Mouse (Mus musculus) spleen, adult 2 months (tissue): Measurements from ENCODE around the gene Mapkap1. TPM values are rescaled to one million over a fixed set of nuclear protein-coding genes. Genes with fewer than 3 reads are reported as not detected.

Experiments
- DNase-seq, 2 experiments: peaks; one replicate each; pipeline versions ENCODE4 v3.0.0 to v3.0.0-alpha.2; 2012 to 2021; ENCODE audit warnings: low spot score in 2 of 2, low read depth in 1 of 2
- H3K27ac ChIP-seq: fragments of 200-500 bp; 2 replicates; pipeline ENCODE4 v1.5.1; 2012; ENCODE audit warnings: low read length, inconsistent platforms; ENCODE audit not compliant: insufficient read depth
- H3K27me3 ChIP-seq: fragments of 200-500 bp; 2 replicates; pipeline ENCODE4 v1.6.1; 2012; ENCODE audit warnings: mild to moderate bottlenecking, moderate library complexity, low read length, inconsistent platforms; ENCODE audit not compliant: control insufficient read depth, insufficient read depth
- H3K36me3 ChIP-seq: fragments of 200-500 bp; 2 replicates; pipeline ENCODE4 v1.6.1; 2012; ENCODE audit warnings: mild to moderate bottlenecking, low read length, inconsistent platforms; ENCODE audit not compliant: control insufficient read depth, insufficient read depth
- H3K4me1 ChIP-seq: fragments of 200-500 bp; 2 replicates; pipeline ENCODE4 v1.6.1; 2011; ENCODE audit warnings: inconsistent platforms; ENCODE audit not compliant: control insufficient read depth, insufficient read depth, insufficient read length
- H3K4me3 ChIP-seq: fragments of 200-500 bp; 2 replicates; pipeline ENCODE4 v1.5.1; 2011; ENCODE audit warnings: mild to moderate bottlenecking, inconsistent platforms; ENCODE audit not compliant: insufficient read depth, insufficient read length; ENCODE audit errors: extremely low read depth
- CTCF ChIP-seq: fragments of 200-500 bp; IDR thresholded peaks from 2 replicates; pipeline ENCODE4 v1.5.1; 2011; ENCODE audit warnings: mild to moderate bottlenecking, inconsistent platforms; ENCODE audit not compliant: insufficient read depth, insufficient read length, insufficient replicate concordance; ENCODE audit errors: extremely low read depth
- POLR2A ChIP-seq: fragments of 200-500 bp; IDR thresholded peaks from 2 replicates; pipeline ENCODE4 v1.6.1; 2011; ENCODE audit warnings: low read depth, low read length, inconsistent platforms
- WGBS: fragments of 180-500 bp; shearing (Covaris S2); methylation state at CpG from one replicate; pipeline ENCODE4 v1.1.7; 2018; 5-methylcytosine and 5-hydroxymethylcytosine counted together
- polyA plus RNA-seq: library from polyadenylated mRNA; depleted of rRNA; stranded (reverse); fragments of >200 nt; gene quantifications from 2 replicates; pipeline ENCODE4 v1.2.3, GENCODE M21; 2012

Gene Mapkap1
- polyA plus RNA-seq, 1 experiment, result 19.0 TPM

DNA sequence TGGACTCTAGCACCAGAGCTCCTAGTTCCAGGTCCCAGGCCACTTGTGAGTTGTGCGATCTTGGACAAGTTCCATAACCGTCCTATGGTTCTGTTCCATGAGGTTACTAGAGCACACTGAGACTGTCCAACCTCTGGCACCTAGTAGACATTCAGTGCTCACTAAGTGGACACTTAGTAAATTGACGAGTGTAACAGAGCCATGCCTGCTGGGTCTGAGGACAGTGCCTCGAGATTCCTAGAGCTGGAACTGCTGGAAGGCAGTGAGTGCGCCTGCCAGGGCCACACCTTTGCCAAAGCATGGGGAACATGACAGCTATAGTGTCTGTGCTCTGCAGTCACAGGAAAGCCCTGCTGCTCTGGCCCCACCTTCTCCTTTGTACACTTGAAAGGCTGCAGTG, 187.4 kb downstream of the Mapkap1 start:
- 96% methylated on average over 5 of the region's 5 CpGs for WGBS
- no peak overlapping the region for H3K4me3 ChIP-seq
- H3K27ac ChIP-seq, result no peak overlapping the region
- no peaks in the 10 kb centered on the region for H3K27me3 ChIP-seq
- peaks cover 5% of the 10 kb centered on the region for H3K36me3 ChIP-seq
- no peak for DNase-seq
- no peak for TF ChIP-seq CTCF
- TF ChIP-seq POLR2A, result no peak
- no peaks in the 10 kb centered on the region for H3K4me1 ChIP-seq

DNA sequence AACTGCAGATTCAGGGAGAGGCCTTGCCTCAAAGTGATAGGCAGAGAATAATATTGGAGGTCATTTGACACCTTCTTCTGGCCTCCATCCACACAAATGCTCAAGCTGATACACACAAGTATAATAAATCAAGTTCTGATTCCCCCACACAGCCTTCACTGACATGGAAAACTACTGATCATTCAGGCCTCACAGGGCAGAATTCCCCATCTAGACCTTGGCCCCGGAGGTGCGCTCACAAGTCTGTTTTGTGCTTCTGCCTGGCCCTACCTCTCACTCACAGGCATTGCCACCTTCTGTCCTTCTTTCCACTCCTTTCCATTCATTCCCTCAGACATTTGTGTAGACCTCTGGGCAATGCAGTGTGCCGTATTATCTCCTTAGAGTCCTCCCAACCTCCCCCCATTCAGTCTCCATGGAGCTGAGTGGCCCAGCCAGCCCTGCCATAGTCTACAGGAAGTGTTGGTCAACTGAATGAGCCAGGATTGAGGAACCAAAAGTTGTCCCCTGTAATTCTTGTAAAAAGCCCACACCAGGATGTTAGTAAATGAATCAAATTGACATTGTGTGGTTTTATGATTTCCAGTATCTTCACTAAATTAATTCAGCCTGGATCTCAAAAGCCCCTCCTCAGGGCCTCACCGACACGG, 193.2 kb downstream of the Mapkap1 start:
- 63% methylated on average over 5 of the region's 5 CpGs for WGBS
- H3K27me3 ChIP-seq, result no peaks in the 10 kb centered on the region
- no peak for TF ChIP-seq CTCF
- no peak for TF ChIP-seq POLR2A
- no peak overlapping the region for H3K27ac ChIP-seq
- no peaks in the 10 kb centered on the region for H3K4me1 ChIP-seq
- peaks cover 8% of the 10 kb centered on the region for H3K36me3 ChIP-seq
- DNase-seq, result no peak
- no peak overlapping the region for H3K4me3 ChIP-seq

DNA sequence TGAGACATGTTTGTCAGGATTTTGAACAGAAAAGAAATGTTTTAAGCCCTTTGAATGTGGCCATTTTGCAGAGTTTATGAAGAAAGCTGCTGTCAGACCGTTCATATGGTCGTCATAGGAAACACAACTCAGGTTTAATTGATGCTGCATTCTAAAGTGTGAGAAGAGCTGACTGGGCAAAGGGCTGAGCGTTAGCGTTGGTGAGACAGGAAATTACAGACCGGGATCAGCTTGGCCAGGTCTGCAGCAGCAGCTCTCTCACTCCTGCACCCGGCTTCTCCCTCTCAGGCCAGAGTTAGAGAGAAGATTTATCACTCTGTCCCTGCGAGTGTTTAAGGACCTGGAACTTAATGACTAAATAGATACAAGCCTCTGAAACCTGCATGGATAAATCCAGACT, 194.2 kb downstream of the Mapkap1 start:
- H3K36me3 ChIP-seq, result peaks cover 8% of the 10 kb centered on the region
- H3K27ac ChIP-seq, result no peak overlapping the region
- TF ChIP-seq CTCF (no peak), POLR2A (no peak)
- WGBS, result 41% methylated on average over 7 of the region's 7 CpGs
- H3K4me3 ChIP-seq, result no peak overlapping the region
- DNase-seq, result no peak
- no peaks in the 10 kb centered on the region for H3K4me1 ChIP-seq
- no peaks in the 10 kb centered on the region for H3K27me3 ChIP-seq

DNA sequence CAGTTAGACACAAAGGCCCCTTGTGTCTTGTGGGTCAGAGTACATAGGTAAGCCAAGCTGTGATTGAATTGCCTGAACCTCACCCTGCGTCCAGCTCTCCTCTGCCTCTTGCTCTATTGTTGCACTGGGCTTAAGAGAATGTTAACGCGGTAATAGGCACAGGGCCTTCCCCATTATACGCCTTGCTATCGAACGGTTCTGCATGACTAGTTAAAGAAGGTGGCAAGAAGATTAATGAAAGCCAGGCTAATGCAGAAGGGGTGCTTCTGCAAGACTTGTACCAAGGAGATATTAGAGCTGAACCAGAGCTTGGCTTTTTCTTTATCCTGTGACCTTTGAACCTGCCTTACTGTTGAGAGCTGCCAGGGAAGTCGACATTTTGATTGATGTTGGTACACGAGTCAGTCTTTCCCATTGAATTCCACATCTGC, 195.6 kb downstream of the Mapkap1 start:
- 91% methylated on average over 8 of the region's 8 CpGs for WGBS
- H3K4me1 ChIP-seq, result no peaks in the 10 kb centered on the region
- DNase-seq, result no peak
- H3K4me3 ChIP-seq, result no peak overlapping the region
- peaks cover 8% of the 10 kb centered on the region for H3K36me3 ChIP-seq
- no peaks in the 10 kb centered on the region for H3K27me3 ChIP-seq
- TF ChIP-seq POLR2A, result no peak
- no peak for TF ChIP-seq CTCF
- no peak overlapping the region for H3K27ac ChIP-seq

DNA sequence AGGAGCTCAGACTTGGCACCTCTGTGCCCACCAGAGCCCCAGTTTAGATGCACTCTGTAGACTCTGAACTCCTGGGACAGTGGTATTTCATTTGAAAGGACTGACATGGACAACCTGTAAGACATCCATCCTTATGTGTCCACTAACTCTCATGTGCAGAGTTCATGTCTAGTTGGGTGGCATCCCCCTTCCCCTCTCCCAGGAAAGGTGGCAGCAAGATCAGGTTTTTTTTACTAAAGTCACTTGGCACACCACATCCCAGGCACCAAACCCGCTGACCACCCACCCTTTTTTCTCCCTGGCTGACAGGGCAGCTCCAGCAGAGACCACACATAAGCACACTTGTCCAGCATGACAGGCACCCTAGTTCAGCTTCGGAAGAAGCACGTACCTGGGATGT, 196.3 kb downstream of the Mapkap1 start:
- WGBS, result 94% methylated on average over 3 of the region's 3 CpGs
- no peak for DNase-seq
- Histone ChIP-seq H3K4me3 (no peak overlapping the region), H3K27ac (no peak overlapping the region), H3K27me3 (no peaks in the 10 kb centered on the region), H3K4me1 (no peaks in the 10 kb centered on the region), H3K36me3 (peaks cover 8% of the 10 kb centered on the region)
- TF ChIP-seq CTCF (no peak), POLR2A (no peak)

DNA sequence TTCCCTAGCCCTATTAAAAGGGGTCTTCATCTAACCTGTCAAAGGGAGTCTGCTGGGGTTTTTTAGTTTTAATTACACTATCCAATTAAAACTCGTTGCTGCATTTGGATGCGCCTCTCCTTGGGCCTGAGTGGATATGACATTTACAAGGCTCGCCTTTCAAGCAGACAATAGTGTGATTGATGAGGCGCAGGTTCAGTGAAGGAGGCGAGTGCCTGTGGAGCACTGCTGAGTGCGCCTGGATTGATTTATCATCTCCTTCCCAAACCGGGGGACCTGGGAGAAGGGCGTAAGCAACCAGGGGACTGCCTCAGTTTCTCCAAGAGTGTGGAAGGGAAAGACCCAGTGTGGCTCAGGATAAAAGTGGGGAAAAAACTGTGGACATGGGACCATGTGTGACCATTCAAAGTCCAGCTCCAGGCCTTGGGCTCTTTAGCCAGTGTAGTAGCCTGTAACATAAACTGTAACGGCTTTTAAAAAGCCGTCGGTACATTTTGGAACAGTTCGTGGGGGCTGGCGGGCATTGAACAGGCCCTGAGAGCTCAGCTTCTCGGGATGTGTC, 197.2 kb downstream of the Mapkap1 start:
- TF ChIP-seq POLR2A (no peak), CTCF (no peak)
- Histone ChIP-seq H3K4me1 (no peaks in the 10 kb centered on the region), H3K36me3 (peaks cover 5% of the 10 kb centered on the region), H3K27ac (no peak overlapping the region), H3K4me3 (no peak overlapping the region), H3K27me3 (no peaks in the 10 kb centered on the region)
- no peak for DNase-seq
- WGBS, result 95% methylated on average over 14 of the region's 14 CpGs

DNA sequence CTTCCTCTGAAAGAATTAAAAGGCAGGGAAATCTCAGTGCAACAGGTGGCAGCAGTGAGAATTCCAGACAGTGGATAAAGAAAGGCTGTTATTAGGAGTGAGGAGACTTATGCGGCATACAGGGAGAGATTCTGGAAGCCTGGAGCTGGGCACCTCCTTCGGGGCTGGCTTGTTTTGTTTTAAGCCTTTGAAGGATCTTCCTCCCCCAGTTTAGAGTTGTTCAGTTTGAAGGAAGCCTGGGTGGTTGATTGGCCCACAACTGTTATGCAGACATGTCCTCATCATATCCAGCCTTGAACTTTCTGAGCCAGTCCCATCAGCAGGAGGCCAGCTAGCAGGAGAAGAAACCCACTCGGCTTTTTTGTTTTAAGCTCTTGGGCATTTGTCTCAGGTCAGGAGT, 198.5 kb downstream of the Mapkap1 start:
- TF ChIP-seq CTCF (no peak), POLR2A (no peak)
- Histone ChIP-seq H3K4me3 (no peak overlapping the region), H3K27ac (no peak overlapping the region), H3K36me3 (peaks cover 2% of the 10 kb centered on the region), H3K4me1 (no peaks in the 10 kb centered on the region), H3K27me3 (no peaks in the 10 kb centered on the region)
- DNase-seq, result no peak
- 83% methylated on average over 3 of the region's 3 CpGs for WGBS

DNA sequence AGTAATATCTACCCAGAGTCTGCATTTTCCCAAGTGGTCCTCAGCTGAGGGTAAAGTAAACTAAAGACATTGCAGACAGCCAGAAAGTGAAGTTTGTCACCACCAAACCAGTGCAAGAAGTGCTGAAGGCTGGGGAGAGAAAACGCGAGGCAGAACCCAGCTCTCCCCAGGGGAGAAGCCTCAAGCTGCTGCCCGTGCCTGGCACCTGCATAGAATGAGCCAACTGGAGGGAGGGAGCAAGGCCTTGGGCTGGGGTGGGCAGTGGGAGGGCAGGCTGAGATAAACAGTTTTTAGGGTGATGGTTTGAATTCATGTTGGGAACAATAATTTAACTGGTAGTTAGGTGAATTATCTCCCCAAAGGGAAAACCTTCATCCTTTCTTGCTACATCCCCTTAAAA, 202.3 kb downstream of the Mapkap1 start:
- no peak for TF ChIP-seq POLR2A
- no peak for TF ChIP-seq CTCF
- no peak overlapping the region for H3K27ac ChIP-seq
- 71% methylated on average over 3 of the region's 3 CpGs for WGBS
- no peaks in the 10 kb centered on the region for H3K4me1 ChIP-seq
- no peak for DNase-seq
- no peaks in the 10 kb centered on the region for H3K27me3 ChIP-seq
- no peaks in the 10 kb centered on the region; the same call in 1 of the 2 replicates for H3K36me3 ChIP-seq
- no peak overlapping the region for H3K4me3 ChIP-seq
